Mouse (Mus musculus) limb, embryonic 15.5 days (tissue): ENCODE results near the gene Spag9. TPM values are rescaled to one million over a fixed set of nuclear protein-coding genes. Genes with fewer than 3 reads are reported as not detected.

Source experiments
- ATAC-seq: fragments of 200-750 bp; cut with Nextera tagmentation; 2 replicates; pipeline ENCODE4 v1.8.0; 2017; ENCODE audit warnings: low read depth, moderate TSS enrichment; ENCODE audit not compliant: insufficient number of reproducible peaks, low FRiP score, low TSS enrichment
- H3K27ac ChIP-seq: fragments of 300-500 bp; sonication (generic); 2 replicates; pipeline ENCODE4 v1.5.1; 2015; ENCODE audit warnings: moderate library complexity, mild to moderate bottlenecking, inconsistent platforms
- H3K27me3 ChIP-seq: fragments of 300-500 bp; sonication (generic); 2 replicates; pipeline ENCODE4 v1.6.1; 2015; ENCODE audit warnings: inconsistent platforms
- H3K36me3 ChIP-seq: fragments of 300-500 bp; sonication (generic); 2 replicates; pipeline ENCODE4 v1.6.1; 2015; ENCODE audit warnings: inconsistent platforms
- H3K4me1 ChIP-seq: fragments of 300-500 bp; sonication (generic); 2 replicates; pipeline ENCODE4 v1.6.1; 2015; ENCODE audit warnings: inconsistent platforms
- H3K4me2 ChIP-seq: fragments of 300-500 bp; sonication (generic); 2 replicates; pipeline ENCODE4 v1.6.1; 2015; ENCODE audit warnings: mild to moderate bottlenecking, inconsistent platforms
- H3K4me3 ChIP-seq: fragments of 300-500 bp; sonication (generic); 2 replicates; pipeline ENCODE4 v1.5.1; 2015; ENCODE audit warnings: mild to moderate bottlenecking, inconsistent platforms
- H3K9ac ChIP-seq: fragments of 300-500 bp; sonication (generic); 2 replicates; pipeline ENCODE4 v1.6.1; 2015; ENCODE audit warnings: inconsistent platforms
- H3K9me3 ChIP-seq: fragments of 300-500 bp; sonication (generic); 2 replicates; pipeline ENCODE4 v1.6.1; 2016; ENCODE audit warnings: inconsistent platforms
- WGBS: fragments of 180-500 bp; shearing (Covaris S2); methylation state at CpG from one replicate; pipeline ENCODE4 v1.1.7; 2015; 5-methylcytosine and 5-hydroxymethylcytosine counted together
- polyA plus RNA-seq: library from polyadenylated mRNA; unstranded; fragments of >200 nt; fragmentation: Nextera tagmentation; extraction: Ambion mirVana; gene quantifications from 2 replicates; pipeline ENCODE4 v1.2.1, GENCODE M21; 2015

Gene Spag9
- polyA plus RNA-seq, 1 experiment from 2014 or later = 44.0 TPM

DNA sequence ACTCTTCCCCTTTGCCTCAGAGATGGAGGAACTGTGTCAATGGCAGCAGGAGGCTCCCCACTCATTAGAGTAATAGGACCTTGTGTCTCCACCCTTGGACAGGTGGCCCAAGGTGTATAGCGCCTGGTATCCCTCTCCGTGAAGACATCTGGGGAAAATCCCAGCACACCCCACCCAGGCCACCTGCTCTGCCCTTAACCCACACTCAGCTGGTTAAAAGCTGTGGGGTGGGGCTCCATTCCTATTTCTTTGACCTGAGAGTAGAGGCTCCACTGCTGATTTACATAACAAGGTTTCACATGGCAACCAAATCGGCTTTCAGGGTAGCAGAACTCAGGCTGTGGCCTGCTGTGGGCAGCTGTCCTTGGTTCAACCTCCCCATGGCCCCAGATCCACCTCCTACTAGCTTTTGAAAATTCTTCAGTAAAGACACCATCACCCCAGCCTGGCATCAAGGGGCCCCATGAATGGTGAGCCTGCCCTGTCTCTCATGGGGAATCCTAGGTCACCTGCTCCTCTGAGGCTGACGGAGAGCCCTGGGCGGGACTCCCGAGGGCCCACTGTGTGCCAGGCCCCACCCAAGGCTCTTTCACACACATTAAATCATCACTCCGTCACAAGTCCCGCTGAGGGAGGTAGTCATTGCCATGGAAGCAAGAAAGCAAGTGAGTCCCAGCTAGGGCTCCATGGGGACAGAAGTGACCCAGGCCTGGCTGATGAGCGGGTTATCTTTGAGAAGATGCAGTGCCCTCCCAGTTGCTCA is 167.3 kb downstream of the Spag9 start:
- Histone ChIP-seq H3K4me1 (peaks cover 39% of the 10 kb centered on the region), H3K4me2 (no peak overlapping the region), H3K27ac (no peak overlapping the region), H3K27me3 (no peaks in the 10 kb centered on the region), H3K9ac (no peak overlapping the region), H3K9me3 (no peaks in the 10 kb centered on the region), H3K36me3 (no peaks in the 10 kb centered on the region), H3K4me3 (no peak overlapping the region)
- 67% methylated on average over 9 of the region's 9 CpGs for WGBS
- no peak for ATAC-seq

GRCm38 (mm10) chr11:94165745-94166144 is 169.9 kb downstream of the Spag9 start:
- WGBS = 80% methylated on average over 4 of the region's 4 CpGs
- Histone ChIP-seq H3K4me2 (no peak overlapping the region), H3K36me3 (no peaks in the 10 kb centered on the region), H3K4me1 (peaks cover 14% of the 10 kb centered on the region), H3K4me3 (no peak overlapping the region), H3K9me3 (no peaks in the 10 kb centered on the region), H3K9ac (no peak overlapping the region), H3K27ac (no peak overlapping the region), H3K27me3 (no peaks in the 10 kb centered on the region)
- ATAC-seq = no peak

DNA sequence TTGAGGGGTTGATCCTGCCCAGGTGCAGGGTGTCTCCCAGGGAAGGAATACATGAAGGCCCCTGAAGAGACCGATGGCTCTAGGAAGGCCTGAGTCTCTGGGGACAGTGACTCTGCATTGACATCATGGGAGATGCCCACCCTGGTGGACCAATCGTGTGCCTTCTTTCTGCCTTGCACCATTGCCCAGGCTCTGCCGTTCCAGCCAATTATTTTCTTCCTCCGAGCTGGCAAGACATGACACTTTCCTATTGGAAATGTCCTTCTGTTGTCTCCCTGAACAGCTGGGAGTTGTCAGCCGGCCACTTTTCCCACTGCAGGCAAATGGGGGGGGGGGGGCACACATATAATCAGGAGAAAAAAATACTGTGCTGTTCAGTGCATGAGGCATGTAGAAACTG is 172.3 kb downstream of the Spag9 start:
- no peak for ATAC-seq
- Histone ChIP-seq H3K4me3 (no peak overlapping the region), H3K9me3 (no peaks in the 10 kb centered on the region), H3K27me3 (no peaks in the 10 kb centered on the region), H3K9ac (no peak overlapping the region), H3K4me2 (no peak overlapping the region), H3K27ac (no peak overlapping the region), H3K36me3 (no peaks in the 10 kb centered on the region), H3K4me1 (peaks cover 7% of the 10 kb centered on the region)
- WGBS = 77% methylated on average over 5 of the region's 5 CpGs

DNA sequence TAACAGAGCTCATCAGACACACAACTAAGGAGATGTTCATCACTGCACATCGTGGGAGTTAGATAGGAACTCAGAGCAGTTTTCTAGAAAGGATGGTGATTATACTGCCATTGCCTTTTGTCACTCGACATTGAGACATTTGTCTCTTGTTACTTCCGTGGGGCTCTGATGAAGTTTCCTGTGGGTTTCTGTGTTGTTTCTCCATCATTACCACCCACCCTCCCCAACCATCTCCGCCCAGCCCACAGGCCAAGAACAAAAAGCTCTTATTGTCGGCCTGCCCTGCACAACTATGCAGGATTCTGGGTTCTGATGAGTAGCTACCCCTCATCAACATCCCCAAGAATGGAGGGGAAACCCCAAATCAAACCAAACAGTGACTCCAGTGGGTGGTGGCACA is 173.7 kb downstream of the Spag9 start:
- Histone ChIP-seq H3K27me3 (no peaks in the 10 kb centered on the region), H3K27ac (no peak overlapping the region), H3K4me1 (peaks cover 6% of the 10 kb centered on the region), H3K36me3 (no peaks in the 10 kb centered on the region), H3K9ac (no peak overlapping the region), H3K4me3 (no peak overlapping the region), H3K9me3 (no peaks in the 10 kb centered on the region), H3K4me2 (no peak overlapping the region)
- 67% methylated on average over 5 of the region's 5 CpGs for WGBS
- ATAC-seq = no peak

- H3K4me2 ChIP-seq = no peak overlapping the region
- peak overlapping the region; percentile 48 for H3K27ac ChIP-seq
- WGBS = 81% methylated on average over 5 of the region's 5 CpGs
- no peaks in the 10 kb centered on the region for H3K9me3 ChIP-seq
- peaks cover 16% of the 10 kb centered on the region for H3K4me1 ChIP-seq
- no peak overlapping the region for H3K9ac ChIP-seq
- H3K36me3 ChIP-seq = no peaks in the 10 kb centered on the region
- ATAC-seq = no peak
- no peaks in the 10 kb centered on the region for H3K27me3 ChIP-seq
- no peak overlapping the region for H3K4me3 ChIP-seq
Measured at GRCm38 (mm10) chr11:94171691-94172090, 175.8 kb downstream of the Spag9 start.

- no peak overlapping the region for H3K9ac ChIP-seq
- H3K27ac ChIP-seq = peak overlapping the region; percentile 48
- 63% methylated on average over 9 of the region's 9 CpGs for WGBS
- no peaks in the 10 kb centered on the region for H3K9me3 ChIP-seq
- no peak overlapping the region for H3K4me2 ChIP-seq
- peaks cover 16% of the 10 kb centered on the region for H3K4me1 ChIP-seq
- no peaks in the 10 kb centered on the region for H3K36me3 ChIP-seq
- no peak; the same call in 1 of the 2 replicates for ATAC-seq
- H3K4me3 ChIP-seq = no peak overlapping the region
- no peaks in the 10 kb centered on the region for H3K27me3 ChIP-seq
Measured at GRCm38 (mm10) chr11:94172186-94172585, 176.3 kb downstream of the Spag9 start.

DNA sequence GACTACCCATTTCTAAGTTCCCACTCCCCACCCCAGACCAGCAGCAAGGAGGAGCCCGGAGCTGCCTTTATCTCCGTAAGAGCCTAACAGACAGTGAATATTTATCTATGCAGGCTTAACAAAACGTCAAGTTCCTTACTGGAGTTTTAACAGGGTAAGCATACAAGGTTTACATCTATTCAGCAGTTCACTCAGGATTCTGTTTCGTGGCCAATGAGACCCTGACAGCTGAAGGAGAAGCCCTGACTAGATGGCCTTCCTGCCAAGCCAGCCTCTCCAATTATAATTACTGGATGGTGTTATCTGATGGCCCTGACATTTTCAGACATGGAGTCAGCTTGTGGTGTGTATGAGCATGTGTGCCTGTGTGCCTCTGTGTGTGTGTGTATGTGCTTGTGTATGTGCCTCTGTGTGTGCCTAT is 177.8 kb downstream of the Spag9 start:
- H3K27me3 ChIP-seq = no peaks in the 10 kb centered on the region

GRCm38 (mm10) chr11:94175288-94175687 is 179.4 kb downstream of the Spag9 start:
- Histone ChIP-seq H3K4me2 (no peak overlapping the region), H3K9me3 (no peaks in the 10 kb centered on the region), H3K36me3 (no peaks in the 10 kb centered on the region), H3K27me3 (no peaks in the 10 kb centered on the region), H3K4me3 (no peak overlapping the region), H3K4me1 (peaks cover 20% of the 10 kb centered on the region), H3K9ac (no peak overlapping the region), H3K27ac (peak overlapping the region; percentile 79)
- 63% methylated on average over 7 of the region's 7 CpGs for WGBS
- no peak for ATAC-seq

More for the DNA sequence above, 177.8 kb downstream of the Spag9 start:
- H3K9ac ChIP-seq = no peak overlapping the region
- ATAC-seq = no peak
- no peaks in the 10 kb centered on the region for H3K36me3 ChIP-seq
- peaks cover 18% of the 10 kb centered on the region for H3K4me1 ChIP-seq
- H3K9me3 ChIP-seq = no peaks in the 10 kb centered on the region
- no peak overlapping the region for H3K27ac ChIP-seq
- 50% methylated on average over 4 of the region's 4 CpGs for WGBS
- H3K4me2 ChIP-seq = no peak overlapping the region
- H3K4me3 ChIP-seq = no peak overlapping the region

Other genes starting within 250 kb of the Spag9 start
- gene Utp18, start 110.3 kb upstream of the Spag9 start, polyA plus RNA-seq = 21.6 and 24.3 TPM in 2 replicates
- gene Mbtd1, start 110.2 kb upstream of the Spag9 start, polyA plus RNA-seq = 20.3 and 32.4 TPM in 2 replicates
- gene Nme2, start 39.8 kb upstream of the Spag9 start, polyA plus RNA-seq = 322 and 365 TPM in 2 replicates
- 341 and 347 TPM in 2 replicates for gene Gm20390, start 27.8 kb upstream of the Spag9 start, polyA plus RNA-seq
- gene Nme1, start 27.6 kb upstream of the Spag9 start, polyA plus RNA-seq = 109 and 113 TPM in 2 replicates
- gene Tob1, start 215.4 kb downstream of the Spag9 start, polyA plus RNA-seq = 43.1 and 47.6 TPM in 2 replicates
- 12.9 and 13.5 TPM in 2 replicates for gene Wfikkn2, start 249.9 kb downstream of the Spag9 start, polyA plus RNA-seq